Mouse (Mus musculus): ENCODE results near the gene Slc43a1. TPM values are rescaled to one million over a fixed set of nuclear protein-coding genes. Genes with fewer than 3 reads are reported as not detected.

The Slc43a1 gene
- total and polyA plus RNA-seq, 2 experiments from 2014 or later = 0.46 to 1.8 TPM

GRCm38 (mm10) chr2:84822552-84822951, 16.1 kb upstream of the Slc43a1 start, which contains the start of gene Smtnl1:
Gene Smtnl1 (minus strand): TSS chr2:84822652.
- H3K4me2 ChIP-seq (ENCODE audit: low read depth, low read length, poor library complexity, severe bottlenecking) = no peak within 1 kb of the TSS
- H3K27ac ChIP-seq (ENCODE audit: low read depth, low read length) = no peak within 1 kb of the TSS
- H3K36me3 ChIP-seq (ENCODE audit: insufficient read depth, low read length) = no peaks in the 10 kb centered on the region
- H3K4me1 ChIP-seq (ENCODE audit: insufficient read depth, low read length) = no peaks in the 10 kb centered on the region
- 71% methylated on average over 13 of the region's 13 CpGs for WGBS
- no peak within 1 kb of the TSS for H3K4me3 ChIP-seq (ENCODE audit: low read depth, low read length)
- no peak for DNase-seq (ENCODE audit: low spot score)
- H3K9ac ChIP-seq (replicated peaks; ENCODE audit: low read length, poor library complexity, severe bottlenecking) = no peak within 1 kb of the TSS
- no peak for ATAC-seq (ENCODE audit: low FRiP score)
- TF ChIP-seq CTCF (IDR thresholded peaks at IDR 0.05) = no peak
- H3K27me3 ChIP-seq (ENCODE audit: insufficient read depth, low read length) = peaks cover 5% of the 10 kb centered on the region; the same call in 1 of the 2 replicates
- no peaks in the 10 kb centered on the region for H3K9me3 ChIP-seq (ENCODE audit: low read length)

DNA sequence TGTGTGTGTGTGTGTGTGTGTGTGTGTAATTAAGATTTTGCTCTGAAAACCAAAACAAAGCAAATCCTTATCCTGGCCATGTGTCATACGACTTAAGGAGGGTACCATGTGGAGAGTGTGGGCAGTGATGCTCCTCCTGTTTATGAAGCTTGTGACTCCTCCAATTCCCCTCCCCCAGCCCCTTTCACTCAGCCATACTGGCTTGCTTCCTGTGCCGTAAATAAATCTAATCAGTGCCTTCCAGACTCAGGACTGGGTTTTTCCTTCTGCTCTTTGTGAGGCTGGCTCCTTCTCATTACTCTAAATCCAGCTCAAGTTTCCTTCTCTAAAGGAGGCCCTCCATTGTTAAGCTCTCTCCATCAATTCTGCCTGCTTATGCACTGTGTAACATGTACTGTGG, 15.4 kb upstream of the Slc43a1 start:
- H3K4me3 ChIP-seq (ENCODE audit: low read depth, low read length) = no peak overlapping the region
- DNase-seq (ENCODE audit: low spot score) = no peak
- H3K4me2 ChIP-seq (ENCODE audit: low read depth, low read length, poor library complexity, severe bottlenecking) = no peak overlapping the region
- H3K9me3 ChIP-seq (ENCODE audit: low read length) = no peaks in the 10 kb centered on the region
- H3K9ac ChIP-seq (replicated peaks; ENCODE audit: low read length, poor library complexity, severe bottlenecking) = no peak overlapping the region
- 54% methylated on average over 2 of the region's 2 CpGs for whole genome bisulfite sequencing
- no peaks in the 10 kb centered on the region for H3K36me3 ChIP-seq (ENCODE audit: insufficient read depth, low read length)
- peaks cover 3% of the 10 kb centered on the region; the same call in 1 of the 2 replicates for H3K4me1 ChIP-seq (ENCODE audit: insufficient read depth, low read length)
- H3K27ac ChIP-seq (ENCODE audit: low read depth, low read length) = no peak overlapping the region
- TF ChIP-seq CTCF (IDR thresholded peaks at IDR 0.05) = no peak
- ATAC-seq (ENCODE audit: low FRiP score) = no peak
- peaks cover 5% of the 10 kb centered on the region; the same call in 1 of the 2 replicates for H3K27me3 ChIP-seq (ENCODE audit: insufficient read depth, low read length)

GRCm38 (mm10) chr2:84826488-84827282, 12.0 kb upstream of the Slc43a1 start, which contains the start of gene Timm10:
Gene Timm10 (plus strand): TSS chr2:84826997.
- H3K4me2 ChIP-seq (ENCODE audit: low read depth, low read length, poor library complexity, severe bottlenecking) = peak within 1 kb of the TSS; percentile 99
- peak; percentile 92 for ATAC-seq (ENCODE audit: low FRiP score)
- no peaks in the 10 kb centered on the region for H3K27me3 ChIP-seq (ENCODE audit: insufficient read depth, low read length)
- WGBS = under 1% methylated on average over 34 of the region's 34 CpGs
- no peak for TF ChIP-seq CTCF (IDR thresholded peaks at IDR 0.05)
- peak within 1 kb of the TSS; percentile 70 for H3K27ac ChIP-seq (ENCODE audit: low read depth, low read length)
- H3K9me3 ChIP-seq (ENCODE audit: low read length) = no peaks in the 10 kb centered on the region
- peaks cover 3% of the 10 kb centered on the region; the same call in 1 of the 2 replicates for H3K4me1 ChIP-seq (ENCODE audit: insufficient read depth, low read length)
- H3K9ac ChIP-seq (replicated peaks; ENCODE audit: low read length, poor library complexity, severe bottlenecking) = peak within 1 kb of the TSS; percentile 68
- H3K36me3 ChIP-seq (ENCODE audit: insufficient read depth, low read length) = peaks cover 7% of the 10 kb centered on the region; the same call in 1 of the 2 replicates
- H3K4me3 ChIP-seq (ENCODE audit: low read depth, low read length) = peak within 1 kb of the TSS; percentile 72
- peak; percentile 98 for DNase-seq (ENCODE audit: low spot score)

DNA sequence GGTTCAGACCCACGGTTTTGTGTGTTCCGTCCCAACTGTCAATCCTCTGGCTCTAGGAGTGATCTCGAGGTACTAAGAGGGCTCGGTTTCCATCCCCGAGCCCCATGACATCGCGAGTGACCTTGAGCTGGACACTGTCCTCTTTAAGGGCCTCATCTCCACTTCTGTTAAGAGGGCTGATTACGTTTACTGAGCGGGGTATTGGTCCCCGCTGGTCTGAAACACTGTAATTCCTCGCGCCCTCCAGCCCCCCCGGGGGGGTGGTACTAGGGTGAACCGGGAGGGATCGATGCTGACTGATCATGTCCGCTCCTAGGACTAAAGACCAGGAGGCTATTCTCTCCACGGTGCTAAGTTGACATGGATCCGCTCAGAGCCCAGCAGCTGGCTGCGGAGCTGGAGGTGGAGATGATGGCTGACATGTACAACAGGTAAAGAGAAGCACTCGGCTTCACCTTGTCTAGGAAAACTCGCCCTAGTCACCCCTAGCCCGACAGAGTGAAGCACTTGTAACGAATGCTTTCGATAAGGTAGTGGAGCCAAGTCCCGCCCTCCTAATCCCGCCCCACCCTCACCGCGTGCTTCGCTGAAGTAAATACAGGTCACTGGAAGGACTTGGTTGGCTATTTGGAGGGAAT, 11.2 kb upstream of the Slc43a1 start:
- Histone ChIP-seq H3K27me3 (ENCODE audit: insufficient read depth, low read length) (no peaks in the 10 kb centered on the region), H3K4me1 (ENCODE audit: insufficient read depth, low read length) (peaks cover 3% of the 10 kb centered on the region; the same call in 1 of the 2 replicates), H3K36me3 (ENCODE audit: insufficient read depth, low read length) (peaks cover 7% of the 10 kb centered on the region; the same call in 1 of the 2 replicates), H3K4me3 (ENCODE audit: low read depth, low read length) (peak overlapping the region; percentile 72), H3K9me3 (ENCODE audit: low read length) (no peaks in the 10 kb centered on the region), H3K4me2 (ENCODE audit: low read depth, low read length, poor library complexity, severe bottlenecking) (peak overlapping the region; percentile 99), H3K9ac (replicated peaks; ENCODE audit: low read length, poor library complexity, severe bottlenecking) (peak overlapping the region; percentile 68), H3K27ac (ENCODE audit: low read depth, low read length) (0 out of 2 replicates have a peak overlapping the region, but pooled peaks have one; percentile 26)
- DNase-seq (ENCODE audit: low spot score) = no peak
- no peak for TF ChIP-seq CTCF (IDR thresholded peaks at IDR 0.05)
- peak; percentile 28 for ATAC-seq (ENCODE audit: low FRiP score)
- under 1% methylated on average over 29 of the region's 29 CpGs for WGBS

- no peak overlapping the region for H3K4me2 ChIP-seq (ENCODE audit: low read depth, low read length, poor library complexity, severe bottlenecking)
- H3K27me3 ChIP-seq (ENCODE audit: insufficient read depth, low read length) = 0 out of 2 replicates have a peak, but pooled peaks cover under 1% of the 10 kb centered on the region
- 0 out of 2 replicates have a peak overlapping the region, but pooled peaks have one; percentile 26 for H3K27ac ChIP-seq (ENCODE audit: low read depth, low read length)
- H3K4me3 ChIP-seq (ENCODE audit: low read depth, low read length) = no peak overlapping the region
- no peaks in the 10 kb centered on the region for H3K9me3 ChIP-seq (ENCODE audit: low read length)
- H3K9ac ChIP-seq (replicated peaks; ENCODE audit: low read length, poor library complexity, severe bottlenecking) = no peak overlapping the region
- H3K4me1 ChIP-seq (ENCODE audit: insufficient read depth, low read length) = peaks cover 3% of the 10 kb centered on the region; the same call in 1 of the 2 replicates
- peak; percentile 96 for TF ChIP-seq CTCF (IDR thresholded peaks at IDR 0.05)
- peak; percentile 94 for DNase-seq (ENCODE audit: low spot score)
- peak; percentile 67 for ATAC-seq (ENCODE audit: low FRiP score)
- peaks cover 7% of the 10 kb centered on the region; the same call in 1 of the 2 replicates for H3K36me3 ChIP-seq (ENCODE audit: insufficient read depth, low read length)
- WGBS = 30% methylated on average over 10 of the region's 10 CpGs
These were observed 6.8 kb upstream of the Slc43a1 start for GRCm38 (mm10) chr2:84831666-84832391.

Data from midbrain, postnatal 0 days (tissue).